Mouse (Mus musculus) layer of hippocampus, adult 8-10 months (tissue): Measurements from ENCODE around the gene Rps6kb2. TPM values are rescaled to one million over a fixed set of nuclear protein-coding genes. Genes with fewer than 3 reads are reported as not detected.

Source experiments
- DNase-seq, 2 experiments: peaks; one replicate each; pipeline ENCODE4 v3.0.0; 2022; ENCODE audit warnings: low spot score in 2 of 2
- total RNA-seq, 4 experiments: library from RNA; stranded (reverse); gene quantifications; 2 replicates each; pipeline ENCODE4 v1.2.4; 2022

Gene Rps6kb2
- total RNA-seq, 4 experiments from 2014 or later, result 30.1 to 44.3 (median 41.1) TPM

- DNase-seq, result no peak
Measured at GRCm38 (mm10) chr19:4189051-4189620, 26.0 kb upstream of the Rps6kb2 start.

- no peak for DNase-seq
Measured at GRCm38 (mm10) chr19:4187303-4187702, 24.1 kb upstream of the Rps6kb2 start.

- DNase-seq, result no peak
Measured at GRCm38 (mm10) chr19:4184976-4185975, 22.1 kb upstream of the Rps6kb2 start.

DNA sequence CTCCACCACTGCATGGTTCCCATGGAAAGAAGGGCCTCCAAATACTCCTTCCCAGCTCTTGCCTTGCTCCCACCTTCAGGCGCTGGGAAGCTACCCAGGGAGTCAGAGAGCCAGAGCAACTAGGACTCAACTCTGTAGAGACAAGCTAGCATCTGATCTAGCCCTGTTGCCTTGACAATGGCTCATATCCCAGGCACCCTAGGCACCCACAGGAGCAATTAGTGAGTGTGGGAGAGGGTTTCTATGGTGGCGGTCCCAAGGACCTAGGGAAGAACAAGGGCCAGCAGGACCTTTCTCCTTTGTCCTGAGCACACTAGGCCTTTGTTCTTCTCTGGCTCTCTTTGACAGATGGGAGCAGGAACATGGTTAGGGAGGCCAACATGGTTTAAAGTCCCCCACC is 20.5 kb upstream of the Rps6kb2 start:
- DNase-seq, result no peak

- peak; percentile 72 for DNase-seq
Measured at GRCm38 (mm10) chr19:4181892-4182291, 18.7 kb upstream of the Rps6kb2 start.

DNA sequence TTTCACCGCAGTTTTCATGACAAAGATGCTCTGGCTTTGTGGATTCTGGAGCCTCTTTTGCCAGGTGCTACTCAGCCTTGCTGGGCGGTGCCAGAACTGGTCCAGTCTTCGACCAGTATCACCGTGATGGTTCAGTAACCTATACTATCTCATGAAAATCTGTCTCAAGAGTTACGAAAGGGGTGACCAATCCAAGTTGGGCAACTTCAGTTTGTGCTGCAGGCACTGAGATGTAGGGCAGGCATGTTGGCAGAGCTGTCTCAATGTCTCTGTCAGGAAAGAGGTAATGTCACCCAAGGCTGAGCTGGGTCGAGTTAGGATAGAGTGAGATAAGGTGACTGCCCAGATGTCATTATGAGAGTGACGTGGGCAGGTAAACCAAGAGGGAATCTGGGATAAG is 17.3 kb upstream of the Rps6kb2 start:
- DNase-seq, result no peak

GRCm38 (mm10) chr19:4175368-4175947 is 12.3 kb upstream of the Rps6kb2 start, which contains the start of gene Carns1:
Gene Carns1 (minus strand): TSS chr19:4175479.
- no peak for DNase-seq

GRCm38 (mm10) chr19:4172925-4173324 is 9.8 kb upstream of the Rps6kb2 start:
- no peak for DNase-seq

DNA sequence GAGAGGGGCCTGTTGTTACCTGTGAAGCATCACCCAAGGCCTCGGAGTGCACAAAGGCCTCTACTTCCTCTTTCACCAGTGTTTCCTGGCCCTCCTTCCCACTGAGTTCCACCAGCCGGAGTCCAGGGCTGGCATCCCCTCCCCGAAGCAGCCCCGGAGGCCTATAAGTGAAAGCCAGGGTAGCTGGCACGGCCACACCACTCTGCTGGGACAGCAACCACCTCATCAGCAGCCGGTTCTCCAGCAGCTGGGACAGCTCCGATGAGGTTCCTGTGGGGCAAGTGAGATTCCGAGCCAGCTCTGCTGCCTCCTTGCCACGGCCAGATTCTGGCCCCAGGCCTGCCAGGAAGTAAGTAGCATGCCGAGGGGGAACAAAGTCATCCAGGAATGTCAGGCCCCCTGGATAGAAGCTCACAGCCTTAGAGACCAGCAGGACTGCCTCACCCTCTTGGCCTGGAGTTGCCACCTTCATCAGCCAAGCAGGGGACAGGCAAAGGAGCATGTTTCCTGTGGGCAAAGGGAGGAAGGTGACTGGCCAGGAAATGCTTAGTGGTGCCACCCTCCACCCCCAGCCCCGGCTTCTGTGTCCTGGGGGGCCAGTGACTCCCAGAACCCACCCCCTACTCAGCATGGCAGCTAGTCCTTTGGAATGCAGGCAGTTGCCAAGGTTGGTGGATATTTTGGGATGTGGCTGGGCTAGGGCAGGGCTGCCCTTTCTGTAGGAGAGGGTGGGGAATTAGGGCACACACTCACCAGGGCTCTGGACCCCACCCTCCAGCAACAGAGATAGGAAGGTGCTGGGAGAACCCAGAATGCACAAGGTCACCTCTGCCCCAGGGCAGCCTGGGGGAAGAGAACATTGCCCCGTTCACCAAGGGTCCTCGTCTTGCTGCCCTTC is 8.5 kb upstream of the Rps6kb2 start:
- no peak for DNase-seq

DNA sequence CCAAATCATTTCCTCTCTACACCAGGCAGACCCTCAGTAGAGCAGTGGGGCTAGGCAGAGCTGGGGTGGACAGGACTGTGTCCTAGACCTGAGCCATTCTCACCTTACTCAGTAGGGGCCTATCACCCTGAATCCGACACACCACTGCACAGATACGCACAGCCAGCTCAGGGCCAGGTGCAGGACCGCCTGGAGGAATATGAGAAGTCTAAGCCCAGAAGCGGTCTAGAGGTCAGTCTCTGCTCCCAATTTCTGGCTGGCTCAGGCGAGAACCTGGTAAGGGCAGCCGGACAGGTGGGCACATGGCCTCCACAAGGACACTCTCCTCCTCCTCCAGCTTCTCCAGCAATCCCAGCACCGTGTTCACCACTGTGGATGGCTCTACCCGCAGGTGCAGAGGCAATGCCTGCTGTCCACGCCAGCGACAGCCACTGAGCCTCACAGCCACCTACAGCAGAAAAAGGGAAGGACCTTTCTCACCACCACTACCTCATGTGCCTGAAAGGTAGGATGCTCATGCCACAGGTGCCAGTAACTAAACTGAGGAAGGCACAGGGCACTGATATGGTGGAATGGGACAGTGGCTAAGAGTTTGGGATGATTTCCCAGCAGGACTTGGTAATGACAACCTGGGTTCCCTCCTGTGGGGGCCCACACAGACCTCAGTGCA is 7.7 kb upstream of the Rps6kb2 start:
- no peak for DNase-seq

- peak in 1 of 2 experiments; percentile 50 for DNase-seq
Measured at GRCm38 (mm10) chr19:4169810-4170209, 6.7 kb upstream of the Rps6kb2 start.

GRCm38 (mm10) chr19:4169378-4169784 is 6.2 kb upstream of the Rps6kb2 start:
- peak; percentile 99 for DNase-seq

DNA sequence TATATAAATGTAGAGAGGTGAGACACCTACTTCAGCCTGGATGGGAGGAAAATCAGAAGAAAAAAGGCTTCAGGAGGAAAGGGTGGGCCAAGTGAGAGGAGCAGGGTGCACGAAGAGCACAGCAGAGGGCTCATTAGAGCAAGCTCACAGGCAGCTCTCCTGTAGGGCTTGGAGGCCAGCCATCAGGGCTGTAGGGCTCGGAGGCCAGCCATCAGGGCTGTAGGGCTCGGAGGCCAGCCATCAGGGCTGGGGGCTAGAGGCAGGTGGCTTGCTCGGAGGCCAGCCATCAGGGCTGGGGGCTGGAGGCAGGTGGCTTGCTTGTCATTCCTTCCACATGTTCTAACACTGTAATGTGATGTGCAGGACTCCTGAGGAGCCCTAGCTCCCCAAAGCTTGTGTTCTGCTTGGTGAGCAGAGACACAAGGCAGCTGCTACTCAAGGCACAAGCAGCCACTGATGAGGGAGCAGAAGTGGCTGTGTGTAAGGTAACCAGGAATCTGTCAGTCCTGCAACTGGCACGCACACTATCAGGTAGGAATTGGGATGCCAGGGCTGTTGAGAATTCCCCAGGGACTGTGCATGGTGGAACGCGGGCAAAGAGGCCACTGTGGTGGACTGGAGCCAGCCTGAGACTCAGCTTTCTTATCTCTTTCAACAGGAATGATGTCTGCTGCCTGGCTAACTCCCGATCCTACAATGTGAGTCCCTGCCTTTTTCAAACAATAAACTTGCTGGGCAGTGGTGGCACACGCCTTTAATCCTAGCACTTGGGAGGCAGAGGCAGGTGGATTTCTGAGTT is 3.7 kb upstream of the Rps6kb2 start:
- DNase-seq, result no peak

- no peak for DNase-seq
Measured at GRCm38 (mm10) chr19:4164721-4165120, 1.6 kb upstream of the Rps6kb2 start.

DNA sequence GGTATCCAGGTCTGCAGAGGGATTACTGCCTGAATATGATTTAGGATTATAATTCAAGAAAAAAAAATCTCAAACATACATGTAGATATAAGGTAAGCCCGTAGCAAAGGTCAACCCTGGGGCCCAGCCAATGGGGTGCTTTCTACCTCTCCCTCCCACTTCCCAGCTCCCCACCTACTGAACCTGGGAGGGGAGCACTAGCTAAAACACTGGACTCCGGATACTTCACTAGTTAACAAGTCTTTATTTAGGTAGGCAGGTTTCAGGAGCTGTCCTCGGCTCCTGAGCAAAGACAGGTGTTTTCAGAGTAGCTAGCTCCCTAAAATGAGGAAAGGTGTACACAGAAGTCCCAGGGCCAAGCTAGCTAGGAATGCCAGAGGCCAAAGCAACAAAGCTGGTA is 946 bp upstream of the Rps6kb2 start:
- DNase-seq, result no peak

DNA sequence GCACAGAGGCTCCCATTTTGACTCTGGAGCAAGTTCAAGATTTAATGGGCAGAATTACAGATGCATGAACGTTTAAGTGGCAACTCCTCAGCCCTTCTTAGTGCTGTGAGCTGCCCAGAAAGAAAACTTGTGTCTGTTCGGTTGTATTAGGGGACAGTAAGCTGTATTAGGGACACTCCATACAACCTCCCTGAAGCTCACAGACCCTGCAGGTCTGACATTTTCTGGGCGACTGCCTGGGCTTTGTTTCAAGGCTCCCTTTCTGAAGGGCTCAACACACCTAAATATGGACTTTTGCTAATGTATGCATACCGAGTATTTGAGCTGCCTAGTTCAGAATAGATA is 361 bp upstream of the Rps6kb2 start:
- DNase-seq, result no peak

GRCm38 (mm10) chr19:4159049-4159448 is 4.1 kb downstream of the Rps6kb2 start:
- DNase-seq, result no peak

- DNase-seq, result no peak
Measured at GRCm38 (mm10) chr19:4156771-4157170, 6.4 kb downstream of the Rps6kb2 start.

- no peak for DNase-seq
Measured at GRCm38 (mm10) chr19:4156073-4156579, 7.0 kb downstream of the Rps6kb2 start.
